Mouse (Mus musculus) left cerebral cortex, adult 2 months (tissue): ENCODE measurements at regions not wholly inside any gene's neighbourhood (a gene's known extent, or its start where the extent isn't known, plus 50 kb on each side); places are given as distances from the start of the nearest gene placed in this dataset.

Source experiments
- DNase-seq, 2 experiments: peaks; one replicate each; pipeline ENCODE4 v3.0.0; 2021 to 2022; ENCODE audit warnings: low spot score in 2 of 2, mixed read lengths in 1 of 2; ENCODE audit errors: extremely low spot score in 1 of 2
- H3K27ac ChIP-seq: fragments of 200-600 bp; 2 replicates; pipeline ENCODE4 v1.8.1; 2022
- H3K4me3 ChIP-seq: fragments of 200-600 bp; 2 replicates; pipeline ENCODE4 v1.8.1; 2022
- CTCF ChIP-seq: fragments of 200-600 bp; IDR thresholded peaks from 2 replicates; pipeline ENCODE4 v1.8.1; 2022; ENCODE audit warnings: antibody characterized with exemption, mild to moderate bottlenecking, moderate library complexity
- intact Hi-C: fragments of 180-260 bp; cut with DNase I; formaldehyde crosslinking; loops from one replicate; pipeline ENCODE4 v1.15.1; 2025

DNA sequence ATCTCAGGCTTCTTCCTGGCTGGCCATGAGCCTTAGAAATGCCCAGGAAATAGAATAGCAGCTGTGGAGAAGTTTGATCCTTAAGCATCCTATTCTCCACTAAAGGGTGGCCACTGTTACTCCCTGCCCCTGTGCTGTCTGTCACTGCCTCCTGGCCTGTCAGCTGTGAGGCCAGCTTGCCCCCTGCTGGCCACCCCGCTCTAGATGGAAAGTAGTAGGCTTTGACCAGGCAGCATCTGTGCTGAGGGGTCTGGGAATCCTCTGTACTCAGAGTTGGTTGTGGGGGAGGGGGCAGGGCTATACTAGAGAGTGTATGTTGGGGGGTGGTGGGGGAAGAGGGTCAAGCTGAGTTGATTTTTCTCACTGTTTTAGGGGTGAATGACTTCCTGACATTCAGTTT is 821.2 kb downstream of the Gm9195 start:
- intact Hi-C loops: loop anchor here (2.0 kb wide), 1 partner anchor 776 kb away; no protein-coding TSS in a partner anchor
- DNase-seq: peak; percentile 31 to 49
- peak; percentile 69 for TF ChIP-seq CTCF
- Histone ChIP-seq H3K4me3 (no peak overlapping the region), H3K27ac (no peak overlapping the region)

GRCm38 (mm10) chr14:71666656-71667055 is 825.0 kb downstream of the Gm9195 start:
- no peak for DNase-seq
- no peak overlapping the region for H3K27ac ChIP-seq
- TF ChIP-seq CTCF: no peak
- intact Hi-C loops: no loop called here
- no peak overlapping the region for H3K4me3 ChIP-seq

- no peak for DNase-seq
- TF ChIP-seq CTCF: no peak
- intact Hi-C loops: no loop called here
- no peak overlapping the region for H3K27ac ChIP-seq
- H3K4me3 ChIP-seq: no peak overlapping the region
Measured at GRCm38 (mm10) chr14:71660166-71660565, 831.5 kb downstream of the Gm9195 start.

DNA sequence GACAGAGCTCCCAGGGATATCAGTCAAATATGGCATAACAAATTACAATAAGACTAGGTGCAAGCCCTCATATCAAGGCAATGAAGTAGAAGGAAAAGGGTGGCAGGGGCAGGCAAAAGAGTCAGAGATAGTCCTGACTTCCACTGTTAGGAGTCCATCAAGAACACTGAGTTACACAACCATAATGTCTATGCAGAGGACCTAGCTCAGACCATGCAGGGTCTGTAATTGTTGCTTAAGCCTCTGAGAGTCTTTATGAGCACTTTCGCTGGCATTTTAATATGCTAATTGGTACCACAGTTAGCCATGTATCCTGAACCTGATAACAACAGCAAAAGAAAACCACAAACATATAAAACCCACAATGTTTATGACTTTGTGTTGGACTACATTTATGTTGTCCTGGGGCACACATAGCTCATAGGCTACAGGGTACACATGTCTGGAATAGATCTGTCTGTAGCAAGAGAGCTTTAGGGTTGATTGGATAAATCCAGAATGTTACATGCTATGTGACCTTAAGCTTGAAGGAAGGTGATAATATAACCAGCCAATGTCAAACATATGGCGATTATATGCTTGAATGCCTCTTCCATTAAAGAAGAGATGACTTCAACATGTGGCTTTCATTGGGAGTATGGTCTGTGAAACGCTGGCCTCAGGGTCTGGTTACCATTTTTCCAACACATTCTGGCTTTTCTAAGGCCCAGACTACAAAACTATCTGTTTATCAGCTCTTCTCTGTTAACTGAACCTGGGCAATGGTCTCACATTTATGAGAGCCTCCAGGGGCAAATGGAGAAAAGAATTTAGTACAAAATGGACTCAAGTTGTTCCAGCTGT is 836.6 kb downstream of the Gm9195 start:
- no peak overlapping the region for H3K27ac ChIP-seq
- intact Hi-C loops: no loop called here
- no peak for TF ChIP-seq CTCF
- no peak overlapping the region for H3K4me3 ChIP-seq
- DNase-seq: no peak

GRCm38 (mm10) chr14:71642536-71642935 is 849.1 kb downstream of the Gm9195 start:
- DNase-seq: no peak
- no peak for TF ChIP-seq CTCF
- H3K4me3 ChIP-seq: no peak overlapping the region
- intact Hi-C loops: no loop called here
- no peak overlapping the region for H3K27ac ChIP-seq

DNA sequence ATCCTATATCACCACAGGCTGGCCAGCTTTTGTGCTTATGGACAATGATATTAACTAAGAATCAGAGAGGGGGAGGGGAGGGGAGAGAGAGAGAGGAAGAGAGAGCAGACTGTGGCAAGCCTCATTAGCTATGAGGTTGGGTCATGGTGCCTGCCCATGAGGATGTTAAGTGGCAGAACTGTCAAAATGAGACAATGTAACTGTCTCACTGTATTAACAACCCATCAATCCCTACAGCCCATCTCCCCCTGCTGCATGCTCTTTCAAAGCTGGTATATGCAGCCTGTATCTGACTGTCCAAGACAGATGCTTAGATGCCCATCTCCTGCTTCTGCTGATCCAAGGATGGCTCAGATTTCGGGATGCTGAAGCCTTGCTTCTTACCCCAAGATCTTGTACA is 852.6 kb downstream of the Gm9195 start:
- no peak for TF ChIP-seq CTCF
- Histone ChIP-seq H3K4me3 (no peak overlapping the region), H3K27ac (no peak overlapping the region)
- no peak for DNase-seq
- intact Hi-C loops: no loop called here

GRCm38 (mm10) chr14:71635091-71635490 is 856.5 kb downstream of the Gm9195 start:
- intact Hi-C loops: no loop called here

GRCm38 (mm10) chr14:71609698-71610301 is 881.8 kb downstream of the Gm9195 start:
- intact Hi-C loops: no loop called here
- H3K4me3 ChIP-seq: no peak overlapping the region
- no peak for DNase-seq
- no peak for TF ChIP-seq CTCF
- H3K27ac ChIP-seq: no peak overlapping the region

More at GRCm38 (mm10) chr14:71635091-71635490, 856.5 kb downstream of the Gm9195 start:
- Histone ChIP-seq H3K27ac (no peak overlapping the region), H3K4me3 (no peak overlapping the region)
- no peak for TF ChIP-seq CTCF
- DNase-seq: no peak

DNA sequence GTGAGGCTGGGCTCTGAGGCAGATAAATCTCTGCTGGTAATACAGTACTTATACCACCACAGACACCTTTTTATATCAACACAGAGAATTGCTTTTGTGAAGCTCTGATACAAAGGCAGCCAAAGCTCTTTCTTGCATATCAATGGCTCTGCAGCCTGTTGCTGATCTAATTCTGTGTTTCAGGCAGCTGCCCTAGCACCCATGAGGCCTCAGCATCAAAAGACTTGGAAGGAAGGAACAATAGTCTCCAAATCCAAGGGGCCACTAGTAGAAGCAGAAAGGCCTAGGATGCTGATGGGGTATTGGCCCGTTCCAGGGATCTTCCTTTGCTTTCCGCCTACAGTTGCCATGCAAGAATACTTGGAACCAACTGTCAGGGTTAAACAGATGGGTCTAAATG is 887.9 kb downstream of the Gm9195 start:
- intact Hi-C loops: no loop called here
- H3K27ac ChIP-seq: no peak overlapping the region
- H3K4me3 ChIP-seq: no peak overlapping the region
- TF ChIP-seq CTCF: no peak
- no peak for DNase-seq

- intact Hi-C loops: no loop called here
- DNase-seq: no peak
- Histone ChIP-seq H3K27ac (no peak overlapping the region), H3K4me3 (no peak overlapping the region)
- TF ChIP-seq CTCF: no peak
Measured at GRCm38 (mm10) chr14:71597859-71598258, 893.8 kb downstream of the Gm9195 start.

DNA sequence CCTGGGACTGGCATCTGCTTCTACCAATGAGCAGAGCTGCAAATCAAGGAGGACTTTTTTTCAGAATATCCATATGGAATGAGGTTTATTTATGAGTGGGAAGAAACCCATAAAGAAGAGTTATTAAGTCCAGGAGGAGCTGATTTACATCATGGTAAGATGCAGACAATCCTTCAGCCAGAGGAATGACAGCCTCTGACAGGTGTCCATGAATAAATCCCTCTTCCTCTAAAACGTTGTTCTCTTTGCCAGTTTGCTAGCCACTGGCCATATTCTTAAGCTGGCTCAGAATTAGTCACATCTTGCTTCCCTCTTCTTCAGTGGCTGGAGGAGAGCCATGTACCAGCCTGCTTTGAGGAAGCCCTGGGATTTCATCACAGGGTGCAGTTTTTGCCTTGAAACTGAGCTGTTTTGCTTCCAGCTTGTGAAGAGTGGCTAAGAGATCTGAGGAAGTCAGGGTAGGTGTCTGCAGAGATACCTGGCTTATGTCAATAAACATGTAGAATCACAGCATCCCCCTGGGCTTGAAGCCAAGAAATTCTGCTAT is 902.9 kb downstream of the Gm9195 start:
- DNase-seq: peak in 1 of 2 experiments; percentile 14
- TF ChIP-seq CTCF: no peak
- Histone ChIP-seq H3K4me3 (no peak overlapping the region), H3K27ac (peak overlapping the region; percentile 79)
- intact Hi-C loops: loop anchor here (1.0 to 5.0 kb wide), 3 partner anchors 140 to 649 kb away; no protein-coding TSS in a partner anchor

- TF ChIP-seq CTCF: no peak
- Histone ChIP-seq H3K4me3 (no peak overlapping the region), H3K27ac (peak overlapping the region; percentile 79)
- intact Hi-C loops: loop anchor here (1.0 to 5.0 kb wide), 3 partner anchors 140 to 649 kb away; no protein-coding TSS in a partner anchor
- DNase-seq: no peak
Measured at GRCm38 (mm10) chr14:71588006-71588405, 903.6 kb downstream of the Gm9195 start.
